Mouse (Mus musculus): ENCODE data around the gene Myo1d. TPM values are rescaled to one million over a fixed set of nuclear protein-coding genes. Genes with fewer than 3 reads are reported as not detected.

Gene Myo1d
- 1 to 10 TPM in 1 of 2 experiments, under 1 TPM in 1; 0.70 to 1.1 TPM for polyA plus RNA-seq (2017; shearing (Covaris generic))

DNA sequence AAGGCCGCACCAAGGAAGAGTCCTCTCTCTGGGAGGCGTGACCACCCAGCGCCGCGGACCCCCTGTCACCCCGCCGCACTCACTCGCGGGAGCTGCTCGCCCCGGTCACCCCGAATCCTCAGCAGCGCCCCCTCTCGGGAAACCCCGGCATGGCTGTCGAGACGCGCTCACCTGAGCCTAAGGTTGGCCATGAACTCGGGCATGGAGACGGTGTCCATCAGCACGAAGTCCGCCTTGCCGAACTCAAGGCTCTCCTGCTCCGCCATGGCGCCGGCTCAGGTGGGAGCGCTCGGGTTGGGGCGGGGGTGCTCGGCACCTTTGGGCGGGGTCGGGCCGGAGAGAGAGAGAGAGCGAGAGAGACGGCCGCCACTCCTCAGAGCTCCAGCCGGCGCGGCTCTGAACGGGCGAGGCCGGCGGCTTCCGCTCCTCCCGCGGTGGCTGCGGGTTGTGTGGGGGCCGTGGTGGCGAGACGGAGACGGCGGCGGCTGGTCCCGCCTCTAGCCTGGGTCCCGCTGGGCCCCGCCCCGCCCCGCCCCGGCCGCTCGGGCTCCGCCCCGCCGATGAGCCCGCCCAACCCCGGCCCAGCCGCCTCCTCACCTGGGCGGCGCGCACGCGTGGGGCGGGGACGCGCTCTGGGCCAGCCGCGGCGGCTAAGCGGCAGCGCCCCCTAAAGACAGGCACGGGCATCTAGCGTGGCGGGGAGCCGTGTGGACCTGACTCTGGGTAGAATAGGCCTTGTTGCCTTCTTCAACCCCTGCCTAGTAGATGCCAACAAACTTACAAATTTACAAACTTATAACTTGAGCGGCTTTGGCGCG lies at the start of gene Myo1d:
Gene Myo1d, minus strand, starts transcription at position 499 of the 818 bp plus-strand sequence.
- peak; percentile 85 for ATAC-seq

DNA sequence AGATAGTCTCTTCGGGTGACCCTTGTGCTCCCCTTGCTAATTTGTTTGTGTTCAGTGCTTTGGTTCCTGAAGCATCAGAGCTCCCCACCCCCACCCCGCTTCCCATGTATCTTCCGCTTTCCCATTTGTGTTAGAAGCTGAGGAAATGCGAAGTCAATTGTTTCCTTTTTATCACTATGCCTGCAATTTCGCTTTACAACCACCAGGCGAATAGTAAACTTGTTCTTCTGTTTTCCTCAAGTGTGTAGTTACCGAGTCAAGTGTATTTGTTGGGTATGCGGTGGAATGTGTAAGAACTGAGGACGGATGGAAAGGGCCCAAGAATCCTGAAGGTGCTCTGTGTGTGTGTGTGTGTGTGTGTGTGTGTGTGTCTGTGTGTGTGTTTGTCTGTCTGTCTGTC lies 42.0 kb upstream of the Myo1d start:
- no peak for ATAC-seq

GRCm38 (mm10) chr11:80821296-80821695 lies 41.5 kb upstream of the Myo1d start:
- ATAC-seq: no peak

DNA sequence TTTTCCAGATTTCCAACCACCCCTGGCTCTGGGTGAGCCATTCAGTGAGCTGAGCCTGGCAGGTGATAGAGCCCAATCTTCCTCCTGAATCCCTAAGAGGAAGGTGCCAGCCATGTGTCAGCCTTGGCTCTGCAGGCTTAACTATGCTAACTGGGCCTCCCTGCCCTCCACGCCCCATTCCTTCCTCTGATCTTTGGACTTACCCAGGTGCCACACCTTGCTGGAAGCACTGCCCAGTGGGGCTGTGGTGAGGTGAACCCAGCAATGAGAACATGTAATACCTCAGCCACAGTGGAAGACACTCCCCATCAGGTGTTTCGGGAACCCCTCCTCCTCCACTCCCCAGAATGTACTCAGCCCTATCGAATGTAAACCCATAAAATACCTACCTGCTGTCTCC lies 40.3 kb upstream of the Myo1d start:
- ATAC-seq: no peak

- no peak for ATAC-seq
These were observed 38.4 kb upstream of the Myo1d start for GRCm38 (mm10) chr11:80818060-80818697.

- ATAC-seq: no peak
These were observed 35.5 kb upstream of the Myo1d start for GRCm38 (mm10) chr11:80815354-80815753.

GRCm38 (mm10) chr11:80811156-80811555 lies 31.3 kb upstream of the Myo1d start:
- ATAC-seq: no peak

- ATAC-seq: no peak
These were observed 30.4 kb upstream of the Myo1d start, which contains the start of gene Tmem98 for GRCm38 (mm10) chr11:80809993-80810821. Gene Tmem98, plus strand, starts transcription at chr11:80810175.

DNA sequence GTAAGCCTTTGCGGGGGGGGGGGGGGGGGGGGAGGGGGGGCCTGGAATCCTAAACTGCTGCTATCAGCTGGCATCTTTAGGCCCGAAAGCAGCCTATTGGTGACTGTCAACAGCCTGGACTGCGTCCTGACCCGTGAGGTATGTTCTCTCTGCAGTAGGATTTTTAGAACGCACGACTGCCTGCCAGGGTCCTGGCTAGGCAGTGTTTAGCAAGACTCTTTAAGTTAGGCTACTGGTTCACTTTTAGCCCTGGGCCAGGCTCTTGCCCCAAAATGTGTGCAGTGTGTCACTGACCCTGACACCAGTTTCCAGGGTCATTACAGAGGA lies 29.8 kb upstream of the Myo1d start:
- ATAC-seq: no peak

DNA sequence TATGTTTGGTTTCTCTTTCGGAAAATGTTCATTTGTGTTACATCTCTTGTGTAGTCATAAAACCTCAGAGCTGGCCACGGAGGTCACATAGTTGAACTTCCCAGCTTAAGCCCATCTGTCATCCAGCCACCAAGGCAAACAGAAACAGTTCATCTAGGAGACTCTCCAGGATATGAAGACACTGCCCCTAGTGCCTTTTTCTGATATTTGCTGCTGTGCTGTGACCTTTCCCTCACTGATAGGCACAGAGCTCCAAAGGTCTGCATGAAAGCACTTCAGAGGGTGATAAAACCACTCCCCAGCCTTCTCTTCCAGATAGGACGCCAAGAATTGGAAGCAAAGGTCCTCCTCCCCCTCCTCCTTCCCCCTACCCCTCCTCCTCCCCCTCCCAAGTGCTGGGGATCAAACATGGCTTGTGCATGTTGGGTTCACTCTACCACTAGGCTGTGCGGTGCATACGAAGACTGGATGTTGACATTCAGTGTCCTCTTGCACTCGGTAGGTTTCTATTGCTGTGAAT lies 28.8 kb upstream of the Myo1d start:
- no peak for ATAC-seq

GRCm38 (mm10) chr11:80802706-80803105 lies 22.9 kb upstream of the Myo1d start:
- ATAC-seq: no peak

- no peak for ATAC-seq
These were observed 20.2 kb upstream of the Myo1d start for GRCm38 (mm10) chr11:80799979-80800378.

- no peak for ATAC-seq
These were observed 15.6 kb upstream of the Myo1d start for GRCm38 (mm10) chr11:80795431-80795830.

DNA sequence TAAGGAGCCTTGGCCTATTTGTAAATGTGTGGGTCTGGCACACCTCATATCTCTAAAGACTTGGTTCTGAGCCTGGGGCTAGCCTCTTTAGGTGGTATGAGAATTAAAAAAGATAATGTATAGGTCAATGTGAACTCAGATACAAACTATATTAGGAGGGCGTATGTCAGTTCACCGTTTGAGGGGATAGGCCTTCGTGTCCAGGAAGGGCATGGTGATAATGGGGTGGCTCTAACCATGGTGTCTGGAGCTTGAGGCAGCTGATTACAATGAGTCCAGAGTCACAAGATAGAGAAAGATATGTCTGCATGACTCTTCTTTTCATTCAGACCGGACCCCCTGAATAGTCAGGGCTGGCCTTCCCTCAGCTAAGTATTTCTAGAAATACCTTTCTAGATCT lies 14.5 kb upstream of the Myo1d start:
- ATAC-seq: no peak

GRCm38 (mm10) chr11:80793386-80793785 lies 13.6 kb upstream of the Myo1d start:
- no peak for ATAC-seq

GRCm38 (mm10) chr11:80791677-80792432 lies 12.0 kb upstream of the Myo1d start:
- no peak for ATAC-seq

- ATAC-seq: no peak
These were observed 10.6 kb upstream of the Myo1d start for GRCm38 (mm10) chr11:80790413-80790812.

DNA sequence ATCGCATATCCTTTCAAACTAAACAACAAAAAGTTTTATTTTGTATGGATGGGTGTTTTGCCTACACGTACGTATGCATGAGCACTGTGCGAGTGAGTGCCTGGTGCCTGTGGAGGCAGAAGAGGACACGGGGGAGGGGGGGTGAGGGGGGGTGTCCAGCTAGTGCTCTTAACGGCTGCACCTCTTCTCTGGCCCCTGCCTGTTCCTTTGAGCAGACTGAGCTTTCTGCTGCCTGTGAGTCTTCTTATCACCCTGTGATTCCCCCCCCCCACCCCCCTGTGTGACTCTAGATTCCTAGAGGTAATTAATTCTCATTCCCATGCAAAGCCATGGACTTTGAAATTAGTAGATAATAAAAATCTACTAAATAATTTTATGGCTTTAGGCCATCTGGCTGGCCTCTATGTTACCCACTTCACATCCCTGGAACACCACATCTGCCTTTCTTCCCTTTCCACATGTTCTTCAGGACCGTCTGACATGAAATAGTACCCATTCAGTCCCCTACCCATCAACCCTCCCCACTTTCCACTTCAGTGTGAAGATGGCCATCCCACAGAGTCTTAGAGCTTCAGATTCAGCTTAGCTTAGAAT lies 9.9 kb upstream of the Myo1d start:
- no peak for ATAC-seq

DNA sequence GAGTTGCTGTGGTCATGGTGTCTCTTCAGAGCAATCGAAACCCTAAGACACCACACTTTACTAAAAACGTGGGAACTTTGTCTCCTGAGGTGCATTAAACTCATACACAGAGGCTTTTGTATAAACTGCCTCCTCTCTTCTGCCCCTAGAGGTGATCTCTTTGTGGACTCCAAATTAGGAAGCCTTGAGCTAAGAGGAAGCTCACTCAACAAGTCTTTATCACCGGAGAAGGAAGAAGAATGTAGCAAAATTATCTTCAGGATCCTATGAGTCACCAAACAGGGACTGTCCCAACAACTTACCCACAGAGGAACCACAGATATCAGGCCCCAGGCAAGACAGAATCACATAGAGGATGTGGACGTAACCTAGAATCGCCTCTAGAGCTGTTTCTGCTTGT lies 5.8 kb upstream of the Myo1d start:
- ATAC-seq: peak; percentile 88

- no peak for ATAC-seq
These were observed 4.5 kb upstream of the Myo1d start for GRCm38 (mm10) chr11:80784294-80784743.

DNA sequence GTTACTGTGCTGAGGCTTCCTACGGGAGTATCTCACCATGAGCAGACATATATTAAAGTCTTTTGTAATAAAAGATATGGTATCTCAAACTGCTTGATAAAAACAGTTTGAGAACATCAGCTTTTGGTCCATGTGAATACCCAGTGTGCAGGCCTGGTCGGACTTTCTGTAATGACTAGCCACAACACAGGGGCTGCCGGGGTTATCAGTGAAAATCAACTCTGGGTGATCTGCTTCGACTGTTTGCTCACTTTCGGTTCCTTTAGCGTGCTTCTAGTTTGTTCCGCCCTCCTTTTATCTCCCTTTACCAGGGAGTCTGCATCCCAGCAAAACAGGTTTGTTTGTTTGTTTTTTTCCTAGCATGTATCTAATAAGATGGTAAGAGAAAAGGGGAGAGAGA lies 3.6 kb upstream of the Myo1d start:
- ATAC-seq: no peak

DNA sequence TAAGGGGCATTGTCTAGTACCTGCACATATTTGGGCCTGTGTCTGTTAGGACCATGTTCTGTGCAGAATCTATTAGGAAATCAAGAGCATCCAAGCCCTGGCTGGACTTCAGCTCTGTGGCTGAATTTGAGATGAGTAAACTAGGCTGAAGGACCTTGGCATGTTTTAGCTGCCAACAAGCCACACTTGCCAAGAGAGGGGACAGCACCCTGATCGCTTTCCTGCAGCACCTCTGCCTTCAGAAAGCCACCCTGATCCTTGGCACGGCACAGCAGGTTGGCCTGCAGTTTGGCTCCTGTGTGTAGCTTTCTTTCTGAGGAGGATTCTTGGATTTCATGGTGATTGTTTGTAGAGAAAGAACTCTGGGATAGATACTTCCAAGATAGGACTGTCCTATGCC lies 1.7 kb upstream of the Myo1d start:
- no peak for ATAC-seq

Data from CD4-positive, CD25-positive, alpha-beta regulatory T cell, adult 4 months (primary cell).